Mouse (Mus musculus) layer of hippocampus, postnatal 25 days (tissue): ENCODE results near the gene Tmem233. TPM values are rescaled to one million over a fixed set of nuclear protein-coding genes. Genes with fewer than 3 reads are reported as not detected.
A peak's percentile ranks its signal among the peaks of the same experiment; 100 is the strongest.

Experiments used
- DNase-seq, 2 experiments: peaks; one replicate each; pipeline ENCODE4 v3.0.0; 2022; ENCODE audit warnings: mixed read lengths in 2 of 2, low spot score in 1 of 2; ENCODE audit errors: extremely low spot score in 1 of 2
- total RNA-seq, 2 experiments: library from RNA; stranded (reverse); gene quantifications; 2 replicates each; pipeline ENCODE4 v1.2.3; 2021

Gene Tmem233
- total RNA-seq, 2 experiments from 2014 or later: not detected

DNA sequence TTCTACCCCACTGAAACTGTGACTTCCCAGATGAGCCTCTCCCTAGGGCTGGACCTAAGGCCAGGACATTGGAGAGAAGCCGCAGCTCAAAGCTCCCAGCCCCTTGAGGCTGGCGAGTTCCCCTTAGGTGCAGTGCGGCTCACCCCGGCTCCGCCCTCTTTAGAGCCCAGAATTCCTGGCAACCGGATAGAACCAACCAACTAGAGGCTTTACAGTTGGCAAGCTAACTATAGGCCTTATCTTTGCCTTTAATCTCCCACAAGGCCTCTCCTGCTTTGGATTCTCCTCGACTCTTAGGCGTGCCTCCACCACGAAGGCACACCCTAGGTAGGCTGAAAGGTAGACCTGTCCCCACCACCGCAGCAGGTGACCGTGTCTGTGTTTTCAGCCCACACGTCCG, 75.3 kb downstream of the Tmem233 start:
- DNase-seq: no peak

GRCm38 (mm10) chr5:116006324-116007099, 76.5 kb downstream of the Tmem233 start:
- no peak for DNase-seq

DNA sequence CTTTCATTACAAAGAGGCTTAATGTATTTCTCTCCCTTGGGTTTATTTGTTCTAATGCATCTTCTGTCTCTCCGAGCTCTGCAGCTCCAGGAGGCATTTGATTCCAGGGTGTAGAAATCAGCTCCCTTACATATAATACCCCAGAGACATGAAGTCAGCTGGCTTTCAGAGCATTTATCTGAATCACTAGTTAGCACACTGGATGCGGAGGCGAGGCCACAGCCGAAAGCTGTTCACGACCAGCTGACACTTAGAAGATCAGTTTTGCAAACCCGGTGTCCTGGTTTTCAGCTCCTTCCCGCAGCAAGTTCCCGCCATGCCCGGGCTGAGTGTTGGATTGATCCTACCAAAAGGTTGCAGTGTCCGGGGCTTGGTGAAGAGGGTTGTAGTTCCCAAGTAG, 78.8 kb downstream of the Tmem233 start:
- DNase-seq: peak in 1 of 2 experiments; percentile 11

- no peak for DNase-seq
Observed at GRCm38 (mm10) chr5:116003825-116004224, 79.2 kb downstream of the Tmem233 start.

GRCm38 (mm10) chr5:116003154-116003553, 79.9 kb downstream of the Tmem233 start:
- no peak for DNase-seq

DNA sequence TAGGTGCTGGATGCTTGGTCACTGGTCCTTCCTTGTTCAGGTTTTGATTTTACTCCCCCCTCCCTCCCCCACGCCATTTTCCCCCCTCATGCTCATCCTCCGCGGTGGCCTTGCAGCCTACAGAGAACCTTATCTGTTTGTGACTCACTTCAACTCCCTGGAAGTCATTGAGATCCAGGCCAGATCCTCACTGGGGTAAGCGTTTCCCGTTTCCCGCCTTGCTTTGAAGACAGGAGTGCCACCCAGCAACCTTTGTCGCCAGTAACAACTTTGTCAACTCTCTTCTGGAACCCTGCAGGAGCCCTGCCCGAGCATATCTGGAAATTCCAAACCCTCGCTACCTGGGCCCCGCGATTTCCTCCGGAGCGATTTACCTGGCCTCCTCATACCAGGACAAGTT, 85.7 kb downstream of the Tmem233 start:
- no peak for DNase-seq

DNA sequence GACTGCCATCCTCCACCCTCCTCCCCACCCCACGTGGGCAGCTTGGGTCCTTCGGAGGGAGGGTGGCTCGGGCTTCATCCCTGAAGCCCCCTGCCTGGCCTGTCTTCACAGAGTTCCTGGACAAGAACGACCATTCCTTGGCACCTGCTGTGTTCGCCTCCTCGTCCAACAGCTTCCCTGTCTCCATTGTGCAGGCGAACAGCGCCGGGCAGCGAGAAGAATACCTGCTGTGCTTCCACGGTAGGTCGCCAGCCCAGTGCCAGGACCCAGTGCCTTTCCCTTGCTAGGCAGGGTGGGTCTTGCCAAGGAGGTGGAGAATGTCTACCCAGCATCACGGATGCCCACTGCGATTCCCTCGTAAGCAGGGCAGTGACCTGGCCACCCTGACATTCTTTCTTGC, 88.9 kb downstream of the Tmem233 start:
- no peak for DNase-seq

GRCm38 (mm10) chr5:115991717-115992116, 91.3 kb downstream of the Tmem233 start:
- DNase-seq: no peak

Other genes starting within 250 kb of the Tmem233 start
- gene Cit, start 238.0 kb downstream of the Tmem233 start, total RNA-seq: 10 to 100 TPM; 55.9 to 66.8 TPM
- 10 to 100 TPM; 15.5 to 23.7 TPM for gene Prkab1, start 58.7 kb downstream of the Tmem233 start, total RNA-seq
- gene Ccdc60, start 205.7 kb upstream of the Tmem233 start, total RNA-seq: under 1 TPM; 0.23 to 0.25 TPM